Comparison of ENCODE assay signal across 9 mouse cellular contexts in the genomic region with DNA sequence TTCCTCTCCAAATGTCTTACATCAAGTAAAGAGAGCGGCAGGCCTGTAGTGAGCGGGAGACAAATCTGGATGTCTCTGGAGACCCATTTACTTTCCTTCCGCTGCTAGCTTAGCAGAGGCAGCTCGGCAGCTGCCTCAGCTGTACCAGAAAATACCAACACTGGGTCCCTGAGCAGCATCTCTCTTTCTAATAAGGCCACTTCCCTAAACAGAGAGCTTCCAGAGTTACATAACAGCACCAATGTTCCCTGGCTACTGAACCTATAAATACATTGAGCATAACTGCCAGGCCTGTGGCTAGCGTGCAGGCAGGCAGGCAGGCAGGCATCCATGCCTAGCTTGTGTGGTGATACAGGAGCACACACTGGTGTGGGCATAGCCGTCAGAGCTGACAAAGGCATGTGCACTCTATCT.
DNase-seq lines count a peak whose midpoint lies in the region; ATAC-seq and TF ChIP-seq lines count a peak whose summit lies in the region.
"Had no signal": no experiment of that assay in that cellular context is flagged by ENCODE, and none has a peak within 500 bp of the region (broad histone marks: within the 10 kb centered on the region; RNA-seq: fewer than 3 reads in every experiment).

No protein-coding gene starts in this region.

- H3K9me3 ChIP-seq in hindbrain, embryonic 13.5 days: no peaks in the 10 kb centered on the region
- H3K9me3 ChIP-seq in hindbrain, embryonic 11.5 days (ENCODE audit: control insufficient read depth, low read length): no peaks in the 10 kb centered on the region
- H3K9me3 ChIP-seq in stomach, embryonic 14.5 days (ENCODE audit: control insufficient read depth, low read depth, low read length): no peaks in the 10 kb centered on the region
- H3K9me3 ChIP-seq in stomach, postnatal 0 days (ENCODE audit: control insufficient read depth, low read length): no peaks in the 10 kb centered on the region
- H3K9me3 ChIP-seq in liver, postnatal 0 days (ENCODE audit: low read length): no peaks in the 10 kb centered on the region

- no peak overlapping the region for H3K4me3 ChIP-seq in hindbrain, embryonic 13.5 days
- H3K4me3 ChIP-seq in hindbrain, embryonic 11.5 days (ENCODE audit: low read depth, low read length): no peak overlapping the region
- H3K4me3 ChIP-seq in stomach, embryonic 14.5 days (ENCODE audit: low read depth, low read length): no peak overlapping the region
- no peak overlapping the region for H3K4me3 ChIP-seq in stomach, postnatal 0 days (ENCODE audit: low read depth, low read length)
- H3K4me3 ChIP-seq in liver, postnatal 0 days (ENCODE audit: low read depth, low read length): no peak overlapping the region

- no peaks in the 10 kb centered on the region for H3K27me3 ChIP-seq in hindbrain, embryonic 13.5 days
- H3K27me3 ChIP-seq in hindbrain, embryonic 11.5 days (ENCODE audit: control insufficient read depth, insufficient read depth, low read length): no peaks in the 10 kb centered on the region
- no peaks in the 10 kb centered on the region for H3K27me3 ChIP-seq in stomach, embryonic 14.5 days (ENCODE audit: control insufficient read depth, insufficient read depth, low read length)
- no peaks in the 10 kb centered on the region for H3K27me3 ChIP-seq in stomach, postnatal 0 days (ENCODE audit: control insufficient read depth, insufficient read depth, low read length)
- no peaks in the 10 kb centered on the region for H3K27me3 ChIP-seq in liver, postnatal 0 days (ENCODE audit: insufficient read depth, low read length)

- 56% methylated on average over 6 of the region's 6 CpGs for WGBS in hindbrain, embryonic 13.5 days
- 81% methylated on average over 6 of the region's 6 CpGs for WGBS in hindbrain, embryonic 11.5 days
- WGBS in stomach, embryonic 14.5 days: 57% methylated on average over 6 of the region's 6 CpGs
- WGBS in stomach, postnatal 0 days: 51% methylated on average over 6 of the region's 6 CpGs
- 71% methylated on average over 6 of the region's 6 CpGs for WGBS in liver, postnatal 0 days (ENCODE audit: insufficient replicate concordance)

- DNase-seq in hindbrain, embryonic 11.5 days (ENCODE audit: low spot score): no peak
- DNase-seq in stomach, postnatal 0 days (ENCODE audit: low spot score): no peak
- DNase-seq in layer of hippocampus, adult 9-11 months: peak; percentile 81
- no peak for DNase-seq in liver, postnatal 0 days
- DNase-seq in yolk sac, embryonic 10.5 days (ENCODE audit: low spot score): no peak
- DNase-seq: lung, postnatal 36 days had no signal

- H3K36me3 ChIP-seq in hindbrain, embryonic 13.5 days: no peaks in the 10 kb centered on the region
- no peaks in the 10 kb centered on the region for H3K36me3 ChIP-seq in hindbrain, embryonic 11.5 days (ENCODE audit: control insufficient read depth, insufficient read depth, low read length)
- H3K36me3 ChIP-seq in stomach, embryonic 14.5 days (ENCODE audit: control insufficient read depth, insufficient read depth, low read length): no peaks in the 10 kb centered on the region
- no peaks in the 10 kb centered on the region for H3K36me3 ChIP-seq in stomach, postnatal 0 days (ENCODE audit: control insufficient read depth, insufficient read depth, low read length)
- no peaks in the 10 kb centered on the region for H3K36me3 ChIP-seq in liver, postnatal 0 days (replicated peaks; ENCODE audit: insufficient read depth, low read length)

- no peak for TF ChIP-seq EP300 in stomach, postnatal 0 days (optimal IDR thresholded peaks at IDR 0.05)
- TF ChIP-seq EP300 in liver, postnatal 0 days (IDR thresholded peaks at IDR 0.05; ENCODE audit: low read depth): no peak

- no peak overlapping the region; the same call in 1 of the 2 replicates for H3K9ac ChIP-seq in hindbrain, embryonic 13.5 days
- H3K9ac ChIP-seq in hindbrain, embryonic 11.5 days (ENCODE audit: low read depth, low read length): no peak overlapping the region
- H3K9ac ChIP-seq in stomach, embryonic 14.5 days (replicated peaks; ENCODE audit: low read depth, low read length): no peak overlapping the region
- no peak overlapping the region for H3K9ac ChIP-seq in stomach, postnatal 0 days (ENCODE audit: low read length)
- H3K9ac ChIP-seq in liver, postnatal 0 days (replicated peaks): no peak overlapping the region

- peak; percentile 69 for ATAC-seq in hindbrain, embryonic 13.5 days (ENCODE audit: low FRiP score)
- no peak for ATAC-seq in hindbrain, embryonic 11.5 days (ENCODE audit: low FRiP score)
- ATAC-seq in stomach, embryonic 14.5 days (ENCODE audit: insufficient number of reproducible peaks, insufficient read depth, low FRiP score, low read depth): 0 out of 2 replicates have a peak, but pooled peaks have one; percentile 49
- no peak for ATAC-seq in stomach, postnatal 0 days (ENCODE audit: low FRiP score, low TSS enrichment)
- ATAC-seq in erythroblast, adult 5-6 weeks (replicated peaks; ENCODE audit: low FRiP score, poor library complexity, severe bottlenecking): no peak
- no peak for ATAC-seq in liver, postnatal 0 days

- H3K4me1 ChIP-seq in hindbrain, embryonic 13.5 days (replicated peaks): peaks cover 24% of the 10 kb centered on the region
- H3K4me1 ChIP-seq in hindbrain, embryonic 11.5 days (replicated peaks; ENCODE audit: control insufficient read depth, insufficient read depth, low read length): no peaks in the 10 kb centered on the region
- peaks cover 10% of the 10 kb centered on the region; the same call in 1 of the 2 replicates for H3K4me1 ChIP-seq in stomach, embryonic 14.5 days (ENCODE audit: control insufficient read depth, insufficient read depth, low read length)
- H3K4me1 ChIP-seq in stomach, postnatal 0 days (replicated peaks; ENCODE audit: control insufficient read depth, insufficient read depth): no peaks in the 10 kb centered on the region
- H3K4me1 ChIP-seq in liver, postnatal 0 days (ENCODE audit: insufficient read depth): peaks cover 4% of the 10 kb centered on the region; the same call in 1 of the 2 replicates

- no peak overlapping the region for H3K4me2 ChIP-seq in hindbrain, embryonic 13.5 days
- H3K4me2 ChIP-seq in hindbrain, embryonic 11.5 days (replicated peaks; ENCODE audit: low read depth, low read length): no peak overlapping the region
- H3K4me2 ChIP-seq in stomach, embryonic 14.5 days (replicated peaks; ENCODE audit: low read depth, low read length): no peak overlapping the region
- H3K4me2 ChIP-seq in stomach, postnatal 0 days (replicated peaks; ENCODE audit: low read depth): no peak overlapping the region
- no peak overlapping the region for H3K4me2 ChIP-seq in liver, postnatal 0 days (ENCODE audit: low read depth, low read length)

- TF ChIP-seq CTCF in stomach, postnatal 0 days (IDR thresholded peaks at IDR 0.05; ENCODE audit: low read depth): no peak
- TF ChIP-seq CTCF in liver, postnatal 0 days (IDR thresholded peaks at IDR 0.05; ENCODE audit: low read depth): no peak

- H3K27ac ChIP-seq in hindbrain, embryonic 13.5 days: peak overlapping the region; percentile 85
- H3K27ac ChIP-seq in hindbrain, embryonic 11.5 days (ENCODE audit: low read depth, low read length): no peak overlapping the region
- H3K27ac ChIP-seq in stomach, embryonic 14.5 days (ENCODE audit: low read length): no peak overlapping the region
- H3K27ac ChIP-seq in stomach, postnatal 0 days (replicated peaks): no peak overlapping the region
- H3K27ac ChIP-seq in liver, postnatal 0 days (ENCODE audit: low read depth): no peak overlapping the region

Comparison
In these comparisons a context has a peak if more than half of its experiments do, and no peak if none do; other contexts are left out.
1. ATAC-seq: peak in hindbrain, embryonic 13.5 days (single experiment) and stomach, embryonic 14.5 days (single experiment); none in hindbrain, embryonic 11.5 days (single experiment), stomach, postnatal 0 days (single experiment), erythroblast, adult 5-6 weeks (single experiment) and liver, postnatal 0 days (single experiment).